Mouse (Mus musculus): Measurements from ENCODE around the gene Itprid2. TPM values are rescaled to one million over a fixed set of nuclear protein-coding genes. Genes with fewer than 3 reads are reported as not detected.
A peak's percentile ranks its signal among the peaks of the same experiment; 100 is the strongest.

Gene Itprid2
- polyA plus RNA-seq, 1 experiment, result 6.7 TPM

GRCm38 (mm10) chr2:79623256-79623655 is 11.9 kb upstream of the Itprid2 start:
- 96% methylated on average over 4 of the region's 4 CpGs for WGBS
- no peaks in the 10 kb centered on the region for H3K36me3 ChIP-seq (ENCODE audit: control insufficient read depth, insufficient read depth, low read length)
- no peak overlapping the region for H3K27ac ChIP-seq (ENCODE audit: control insufficient read depth, insufficient read depth, low read length)
- no peaks in the 10 kb centered on the region for H3K4me1 ChIP-seq (replicated peaks; ENCODE audit: control insufficient read depth, insufficient read depth, low read length)
- H3K4me3 ChIP-seq (ENCODE audit: control insufficient read depth, insufficient read depth, low read length), result no peak overlapping the region
- TF ChIP-seq CTCF (IDR thresholded peaks at IDR 0.05; ENCODE audit: borderline replicate concordance, control insufficient read depth, extremely low read depth, insufficient read depth, low read length, poor library complexity) (no peak), POLR2A (IDR thresholded peaks at IDR 0.05; ENCODE audit: control insufficient read depth, extremely low read depth, insufficient read depth, low read length, poor library complexity) (no peak)
- H3K27me3 ChIP-seq (ENCODE audit: control insufficient read depth, insufficient read depth, low read length), result no peaks in the 10 kb centered on the region
- no peak for DNase-seq

- H3K36me3 ChIP-seq (ENCODE audit: control insufficient read depth, insufficient read depth, low read length), result no peaks in the 10 kb centered on the region
- no peaks in the 10 kb centered on the region for H3K27me3 ChIP-seq (ENCODE audit: control insufficient read depth, insufficient read depth, low read length)
- 93% methylated on average over 1 of the region's 1 CpGs for WGBS
Measured at GRCm38 (mm10) chr2:79627624-79628023, 7.5 kb upstream of the Itprid2 start.

GRCm38 (mm10) chr2:79630231-79630630 is 4.9 kb upstream of the Itprid2 start:
- 96% methylated on average over 2 of the region's 2 CpGs for WGBS
- H3K4me1 ChIP-seq (replicated peaks; ENCODE audit: control insufficient read depth, insufficient read depth, low read length), result no peaks in the 10 kb centered on the region
- TF ChIP-seq CTCF (IDR thresholded peaks at IDR 0.05; ENCODE audit: borderline replicate concordance, control insufficient read depth, extremely low read depth, insufficient read depth, low read length, poor library complexity) (no peak), POLR2A (IDR thresholded peaks at IDR 0.05; ENCODE audit: control insufficient read depth, extremely low read depth, insufficient read depth, low read length, poor library complexity) (no peak)
- H3K27me3 ChIP-seq (ENCODE audit: control insufficient read depth, insufficient read depth, low read length), result no peaks in the 10 kb centered on the region
- H3K36me3 ChIP-seq (ENCODE audit: control insufficient read depth, insufficient read depth, low read length), result no peaks in the 10 kb centered on the region
- H3K27ac ChIP-seq (ENCODE audit: control insufficient read depth, insufficient read depth, low read length), result no peak overlapping the region
- H3K4me3 ChIP-seq (ENCODE audit: control insufficient read depth, insufficient read depth, low read length), result no peak overlapping the region
- DNase-seq, result no peak

More at GRCm38 (mm10) chr2:79627624-79628023, 7.5 kb upstream of the Itprid2 start:
- H3K4me3 ChIP-seq (ENCODE audit: control insufficient read depth, insufficient read depth, low read length), result no peak overlapping the region
- DNase-seq, result no peak
- H3K27ac ChIP-seq (ENCODE audit: control insufficient read depth, insufficient read depth, low read length), result no peak overlapping the region
- no peaks in the 10 kb centered on the region for H3K4me1 ChIP-seq (replicated peaks; ENCODE audit: control insufficient read depth, insufficient read depth, low read length)
- TF ChIP-seq POLR2A (IDR thresholded peaks at IDR 0.05; ENCODE audit: control insufficient read depth, extremely low read depth, insufficient read depth, low read length, poor library complexity) (no peak), CTCF (IDR thresholded peaks at IDR 0.05; ENCODE audit: borderline replicate concordance, control insufficient read depth, extremely low read depth, insufficient read depth, low read length, poor library complexity) (no peak)

- DNase-seq, result peak; percentile 67
- Histone ChIP-seq H3K4me3 (ENCODE audit: control insufficient read depth, insufficient read depth, low read length) (peak overlapping the region; percentile 68), H3K27me3 (ENCODE audit: control insufficient read depth, insufficient read depth, low read length) (no peaks in the 10 kb centered on the region), H3K27ac (ENCODE audit: control insufficient read depth, insufficient read depth, low read length) (no peak overlapping the region), H3K4me1 (replicated peaks; ENCODE audit: control insufficient read depth, insufficient read depth, low read length) (no peaks in the 10 kb centered on the region; the same call in 1 of the 2 replicates), H3K36me3 (ENCODE audit: control insufficient read depth, insufficient read depth, low read length) (no peaks in the 10 kb centered on the region)
- under 1% methylated on average over 80 of the region's 83 CpGs for WGBS
- TF ChIP-seq CTCF (IDR thresholded peaks at IDR 0.05; ENCODE audit: borderline replicate concordance, control insufficient read depth, extremely low read depth, insufficient read depth, low read length, poor library complexity) (no peak), POLR2A (IDR thresholded peaks at IDR 0.05; ENCODE audit: control insufficient read depth, extremely low read depth, insufficient read depth, low read length, poor library complexity) (no peak; the same call in 1 of the 2 replicates)
Measured at GRCm38 (mm10) chr2:79635426-79636291, 507 bp downstream of the Itprid2 start.

- DNase-seq, result no peak
- Histone ChIP-seq H3K4me3 (ENCODE audit: control insufficient read depth, insufficient read depth, low read length) (no peak overlapping the region), H3K36me3 (ENCODE audit: control insufficient read depth, insufficient read depth, low read length) (peaks cover 5% of the 10 kb centered on the region; the same call in 1 of the 2 replicates), H3K4me1 (replicated peaks; ENCODE audit: control insufficient read depth, insufficient read depth, low read length) (no peaks in the 10 kb centered on the region; the same call in 1 of the 2 replicates), H3K27ac (ENCODE audit: control insufficient read depth, insufficient read depth, low read length) (no peak overlapping the region), H3K27me3 (ENCODE audit: control insufficient read depth, insufficient read depth, low read length) (no peaks in the 10 kb centered on the region)
- 94% methylated on average over 4 of the region's 4 CpGs for WGBS
- no peak for TF ChIP-seq CTCF (IDR thresholded peaks at IDR 0.05; ENCODE audit: borderline replicate concordance, control insufficient read depth, extremely low read depth, insufficient read depth, low read length, poor library complexity)
- no peak for TF ChIP-seq POLR2A (IDR thresholded peaks at IDR 0.05; ENCODE audit: control insufficient read depth, extremely low read depth, insufficient read depth, low read length, poor library complexity)
Measured at GRCm38 (mm10) chr2:79638924-79639323, 3.8 kb downstream of the Itprid2 start.

- H3K27me3 ChIP-seq (ENCODE audit: control insufficient read depth, insufficient read depth, low read length), result no peaks in the 10 kb centered on the region
- H3K4me1 ChIP-seq (replicated peaks; ENCODE audit: control insufficient read depth, insufficient read depth, low read length), result no peaks in the 10 kb centered on the region
- 55% methylated on average over 4 of the region's 4 CpGs for WGBS
- peak; percentile 68 for DNase-seq
- H3K4me3 ChIP-seq (ENCODE audit: control insufficient read depth, insufficient read depth, low read length), result no peak overlapping the region
- no peak for TF ChIP-seq CTCF (IDR thresholded peaks at IDR 0.05; ENCODE audit: borderline replicate concordance, control insufficient read depth, extremely low read depth, insufficient read depth, low read length, poor library complexity)
- no peak for TF ChIP-seq POLR2A (IDR thresholded peaks at IDR 0.05; ENCODE audit: control insufficient read depth, extremely low read depth, insufficient read depth, low read length, poor library complexity)
- no peak overlapping the region for H3K27ac ChIP-seq (ENCODE audit: control insufficient read depth, insufficient read depth, low read length)
- H3K36me3 ChIP-seq (ENCODE audit: control insufficient read depth, insufficient read depth, low read length), result peaks cover 15% of the 10 kb centered on the region
Measured at GRCm38 (mm10) chr2:79646237-79646688, 11.1 kb downstream of the Itprid2 start.
